Mouse (Mus musculus) left cerebral cortex, adult 2 months (tissue): ENCODE results near the gene Kptn. TPM values are rescaled to one million over a fixed set of nuclear protein-coding genes. Genes with fewer than 3 reads are reported as not detected.

ENCODE experiments used
- DNase-seq, 2 experiments: peaks; one replicate each; pipeline ENCODE4 v3.0.0; 2021 to 2022; ENCODE audit warnings: low spot score in 2 of 2, mixed read lengths in 1 of 2; ENCODE audit errors: extremely low spot score in 1 of 2
- H3K27ac ChIP-seq: fragments of 200-600 bp; 2 replicates; pipeline ENCODE4 v1.8.1; 2022
- H3K4me3 ChIP-seq: fragments of 200-600 bp; 2 replicates; pipeline ENCODE4 v1.8.1; 2022
- CTCF ChIP-seq: fragments of 200-600 bp; IDR thresholded peaks from 2 replicates; pipeline ENCODE4 v1.8.1; 2022; ENCODE audit warnings: antibody characterized with exemption, mild to moderate bottlenecking, moderate library complexity
- intact Hi-C: fragments of 180-260 bp; cut with DNase I; formaldehyde crosslinking; loops from one replicate; pipeline ENCODE4 v1.15.1; 2025
- total RNA-seq, 2 experiments: library from RNA; stranded (reverse); gene quantifications; 2 replicates each; pipeline ENCODE4 v1.2.3; 2021

Gene Kptn
- total RNA-seq, 2 experiments from 2014 or later: 42.9 to 46.3 TPM

GRCm38 (mm10) chr7:16128344-16128743 is 8.6 kb downstream of the Kptn start:
- peak in 1 of 2 experiments; percentile 43 for DNase-seq
- H3K27ac ChIP-seq: no peak overlapping the region; the same call in 1 of the 2 replicates

GRCm38 (mm10) chr7:16128899-16129298 is 9.2 kb downstream of the Kptn start:
- peak in 1 of 2 experiments; percentile 11 for DNase-seq
- peak overlapping the region; percentile 98 for H3K27ac ChIP-seq
- intact Hi-C loops: no loop called here

More at GRCm38 (mm10) chr7:16128344-16128743, 8.6 kb downstream of the Kptn start:
- intact Hi-C loops: no loop called here
- no peak overlapping the region for H3K4me3 ChIP-seq
- no peak for TF ChIP-seq CTCF

GRCm38 (mm10) chr7:16129421-16129845 is 9.7 kb downstream of the Kptn start, which contains the start of gene Slc8a2:
TSS of gene Slc8a2 (plus strand) at chr7:16129826.
- peak; percentile 87 for DNase-seq
- Histone ChIP-seq H3K27ac (peak within 1 kb of the TSS; percentile 98), H3K4me3 (peak within 1 kb of the TSS; percentile 82)
- TF ChIP-seq CTCF: no peak
- intact Hi-C loops: no loop called here

More at GRCm38 (mm10) chr7:16128899-16129298, 9.2 kb downstream of the Kptn start:
- H3K4me3 ChIP-seq: peak overlapping the region; percentile 82
- TF ChIP-seq CTCF: no peak

- intact Hi-C loops: loop anchor here (2.0 kb wide), 1 partner anchor 27 kb away; no protein-coding TSS in a partner anchor
- H3K27ac ChIP-seq: peak overlapping the region; percentile 98
- DNase-seq: peak; percentile 54 to 64
- H3K4me3 ChIP-seq: peak overlapping the region; percentile 82
- no peak; the same call in 1 of the 2 replicates for TF ChIP-seq CTCF
Measured at GRCm38 (mm10) chr7:16129846-16130691, 10.4 kb downstream of the Kptn start.

GRCm38 (mm10) chr7:16130956-16131634 is 11.4 kb downstream of the Kptn start:
- intact Hi-C loops: loop anchor here (1.0 to 2.0 kb wide), 2 partner anchors 18 to 28 kb away; no protein-coding TSS in a partner anchor
- no peak for TF ChIP-seq CTCF
- peak overlapping the region; percentile 98 for H3K27ac ChIP-seq

GRCm38 (mm10) chr7:16132161-16132581 is 12.5 kb downstream of the Kptn start:
- Histone ChIP-seq H3K4me3 (peak overlapping the region; percentile 82), H3K27ac (peak overlapping the region; percentile 82)
- no peak for TF ChIP-seq CTCF
- intact Hi-C loops: no loop called here
- DNase-seq: peak in 1 of 2 experiments; percentile 33

More at GRCm38 (mm10) chr7:16130956-16131634, 11.4 kb downstream of the Kptn start:
- H3K4me3 ChIP-seq: peak overlapping the region; percentile 82
- peak in 1 of 2 experiments; percentile 56 for DNase-seq

- peak in 1 of 2 experiments; percentile 11 for DNase-seq
- intact Hi-C loops: no loop called here
- H3K4me3 ChIP-seq: peak overlapping the region; percentile 82
- TF ChIP-seq CTCF: no peak
- peak overlapping the region; percentile 67 for H3K27ac ChIP-seq
Measured at GRCm38 (mm10) chr7:16132926-16133325, 13.2 kb downstream of the Kptn start.

- no peak for TF ChIP-seq CTCF
- H3K4me3 ChIP-seq: peak overlapping the region; percentile 82
- no peak for DNase-seq
- no peak overlapping the region; the same call in 1 of the 2 replicates for H3K27ac ChIP-seq
- intact Hi-C loops: no loop called here
Measured at GRCm38 (mm10) chr7:16133691-16134090, 14.0 kb downstream of the Kptn start.

GRCm38 (mm10) chr7:16134951-16135392 is 15.3 kb downstream of the Kptn start:
- Histone ChIP-seq H3K27ac (peak overlapping the region; percentile 19; the same call in 1 of the 2 replicates), H3K4me3 (peak overlapping the region; percentile 17)
- TF ChIP-seq CTCF: no peak
- no peak for DNase-seq
- intact Hi-C loops: no loop called here

GRCm38 (mm10) chr7:16146489-16147410 is 27.1 kb downstream of the Kptn start:
- H3K27ac ChIP-seq: peak overlapping the region; percentile 86
- TF ChIP-seq CTCF: no peak
- DNase-seq: peak; percentile 69 to 80
- intact Hi-C loops: no loop called here
- H3K4me3 ChIP-seq: 0 out of 2 replicates have a peak overlapping the region, but pooled peaks have one; percentile 9
